Mouse (Mus musculus) bone marrow macrophage, adult 2 months (primary cell): ENCODE measurements around the gene Rpl7l1.

ENCODE experiments used
- CTCF ChIP-seq: IDR thresholded peaks from 2 replicates; pipeline ENCODE4 v1.5.1; 2012; ENCODE audit warnings: low read depth, mild to moderate bottlenecking, low read length, moderate library complexity
- POLR2A ChIP-seq: IDR thresholded peaks from 2 replicates; pipeline ENCODE4 v1.6.1; 2012; ENCODE audit warnings: mild to moderate bottlenecking, low read depth, low read length, borderline replicate concordance

GRCm38 (mm10) chr17:46725273-46725672 is 57.2 kb downstream of the Rpl7l1 start:
- peak; percentile 57; the same call in 1 of the 2 replicates for TF ChIP-seq CTCF
- no peak for TF ChIP-seq POLR2A
